Mouse (Mus musculus): ENCODE data around the gene Prdm8. TPM values are rescaled to one million over a fixed set of nuclear protein-coding genes. Genes with fewer than 3 reads are reported as not detected.
A peak's percentile ranks its signal among the peaks of the same experiment; 100 is the strongest.

Prdm8 gene
- 0.07 and 0.10 TPM in 2 replicates for polyA plus RNA-seq (2014; fragmentation: Nextera tagmentation; extraction: Ambion mirVana)

DNA sequence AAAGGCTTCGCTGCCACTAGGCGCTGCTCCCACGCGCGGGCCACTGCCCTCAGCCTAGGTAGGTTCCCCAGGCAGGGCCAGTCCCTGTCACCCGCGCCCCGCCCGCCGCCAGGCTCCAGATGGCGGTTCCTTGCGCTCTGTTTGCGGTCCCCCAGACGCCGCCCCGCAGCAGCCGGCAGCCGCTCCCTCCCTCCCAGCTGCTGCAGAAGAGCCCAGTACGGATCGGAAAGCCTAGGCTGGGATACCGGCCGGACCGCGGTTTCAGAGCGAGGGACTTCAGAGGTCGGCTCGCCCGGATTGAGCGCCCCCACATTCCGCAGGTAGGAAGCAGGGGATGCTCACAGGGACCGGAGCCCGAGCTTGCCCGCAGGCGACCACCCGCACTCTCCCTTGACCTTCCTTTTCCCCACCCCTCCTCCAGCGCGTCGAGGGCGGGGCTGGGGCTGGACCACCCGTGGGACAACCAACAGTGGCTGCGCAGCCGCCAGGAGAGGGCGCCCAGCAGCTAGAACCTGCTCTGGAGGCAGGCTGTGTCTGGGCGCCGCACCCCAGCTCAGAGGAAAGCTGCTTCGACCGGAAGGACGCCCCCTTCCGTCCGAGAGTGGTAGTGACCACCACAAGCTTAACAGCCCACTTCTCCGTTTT lies at the start of gene Prdm8:
Gene Prdm8 (plus strand): TSS at position 19 of the 645 bp plus-strand sequence.
- peak; percentile 95 for DNase-seq (ENCODE audit: low spot score)
- peak; percentile 91 for ATAC-seq (ENCODE audit: insufficient number of reproducible peaks, low FRiP score, low TSS enrichment, low read depth)
- Histone ChIP-seq H3K4me3 (ENCODE audit: low read depth, low read length) (peak within 1 kb of the TSS; percentile 44), H3K27me3 (ENCODE audit: control insufficient read depth, insufficient read depth, low read length) (peaks cover 59% of the 10 kb centered on the region), H3K4me2 (ENCODE audit: low read depth, severe bottlenecking) (peak within 1 kb of the TSS; percentile 64), H3K4me1 (ENCODE audit: control insufficient read depth, insufficient read depth, low read length) (peaks cover 3% of the 10 kb centered on the region; the same call in 1 of the 2 replicates), H3K27ac (replicated peaks; ENCODE audit: low read depth, low read length) (no peak within 1 kb of the TSS), H3K9me3 (ENCODE audit: control insufficient read depth, low read length) (no peaks in the 10 kb centered on the region), H3K36me3 (ENCODE audit: control insufficient read depth, insufficient read depth, low read length) (no peaks in the 10 kb centered on the region), H3K9ac (ENCODE audit: low read length) (no peak within 1 kb of the TSS)
- WGBS: under 1% methylated on average over 51 of the region's 51 CpGs

DNA sequence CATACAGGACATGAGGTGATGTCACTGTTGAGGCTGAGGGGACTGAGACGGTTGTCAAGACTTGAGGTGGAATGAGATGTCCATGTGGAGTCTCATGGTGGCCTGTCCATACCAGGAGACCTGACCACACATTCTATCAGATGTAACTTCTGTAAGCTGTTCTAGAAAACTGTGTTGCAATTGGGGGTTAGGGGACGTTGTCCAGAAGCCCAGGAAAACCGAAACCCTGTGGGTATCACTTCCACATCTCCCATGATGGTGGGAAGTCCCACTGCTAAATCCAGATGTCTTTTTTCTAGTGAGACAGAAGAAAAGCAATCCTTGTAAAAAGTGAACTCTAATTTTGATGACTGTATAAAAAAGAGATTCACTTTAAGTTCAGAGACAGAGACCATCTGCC lies 39.9 kb upstream of the Prdm8 start:
- ATAC-seq (ENCODE audit: insufficient number of reproducible peaks, low FRiP score, low TSS enrichment, low read depth): no peak
- Histone ChIP-seq H3K9me3 (ENCODE audit: control insufficient read depth, low read length) (no peaks in the 10 kb centered on the region), H3K9ac (ENCODE audit: low read length) (no peak overlapping the region), H3K36me3 (ENCODE audit: control insufficient read depth, insufficient read depth, low read length) (no peaks in the 10 kb centered on the region), H3K27me3 (ENCODE audit: control insufficient read depth, insufficient read depth, low read length) (no peaks in the 10 kb centered on the region), H3K4me3 (ENCODE audit: low read depth, low read length) (no peak overlapping the region), H3K27ac (replicated peaks; ENCODE audit: low read depth, low read length) (no peak overlapping the region), H3K4me1 (ENCODE audit: control insufficient read depth, insufficient read depth, low read length) (no peaks in the 10 kb centered on the region), H3K4me2 (ENCODE audit: low read depth, severe bottlenecking) (no peak overlapping the region)
- 89% methylated on average over 3 of the region's 3 CpGs for WGBS
- no peak for DNase-seq (ENCODE audit: low spot score)

DNA sequence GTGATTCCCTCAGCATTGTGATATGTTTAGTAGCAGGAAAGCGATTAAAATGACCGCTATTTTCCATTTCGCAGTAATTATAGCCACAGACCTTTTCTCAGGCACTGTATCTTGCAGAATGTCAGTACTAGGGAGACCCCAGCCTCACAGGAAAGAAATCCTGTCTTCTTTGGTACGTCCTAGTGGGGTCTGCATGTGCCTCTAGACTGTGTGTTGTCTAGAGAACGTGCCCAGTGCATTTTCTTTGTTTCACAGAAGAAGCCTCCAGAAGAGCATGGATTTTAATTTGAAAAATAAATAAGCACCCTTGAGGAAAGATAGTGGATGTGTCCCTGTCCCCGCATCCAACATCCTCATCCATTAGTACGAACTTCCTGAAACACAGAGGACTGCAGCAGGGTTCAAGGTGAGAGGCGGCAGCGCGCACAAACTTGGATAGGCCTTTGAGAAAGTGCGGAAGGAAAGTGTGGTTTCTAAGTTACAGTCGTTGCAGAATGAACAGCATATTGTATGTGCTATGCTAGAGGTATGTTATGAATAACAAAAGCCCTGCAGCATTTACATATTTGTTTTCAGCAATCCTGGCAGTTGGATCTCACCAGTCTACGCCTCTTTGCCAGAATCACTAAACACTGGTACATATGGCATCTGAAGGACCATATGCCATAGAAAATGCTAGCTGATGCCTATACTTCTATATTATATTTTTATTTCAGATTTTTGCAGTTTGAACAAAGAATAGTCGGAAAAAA lies 28.3 kb upstream of the Prdm8 start:
- H3K27ac ChIP-seq (replicated peaks; ENCODE audit: low read depth, low read length): no peak overlapping the region
- no peak overlapping the region for H3K4me2 ChIP-seq (ENCODE audit: low read depth, severe bottlenecking)
- no peak overlapping the region for H3K9ac ChIP-seq (ENCODE audit: low read length)
- DNase-seq (ENCODE audit: low spot score): no peak
- H3K27me3 ChIP-seq (ENCODE audit: control insufficient read depth, insufficient read depth, low read length): no peaks in the 10 kb centered on the region
- 86% methylated on average over 14 of the region's 14 CpGs for whole genome bisulfite sequencing
- no peak overlapping the region for H3K4me3 ChIP-seq (ENCODE audit: low read depth, low read length)
- H3K4me1 ChIP-seq (ENCODE audit: control insufficient read depth, insufficient read depth, low read length): no peaks in the 10 kb centered on the region
- ATAC-seq (ENCODE audit: insufficient number of reproducible peaks, low FRiP score, low TSS enrichment, low read depth): no peak
- H3K36me3 ChIP-seq (ENCODE audit: control insufficient read depth, insufficient read depth, low read length): no peaks in the 10 kb centered on the region
- H3K9me3 ChIP-seq (ENCODE audit: control insufficient read depth, low read length): no peaks in the 10 kb centered on the region

DNA sequence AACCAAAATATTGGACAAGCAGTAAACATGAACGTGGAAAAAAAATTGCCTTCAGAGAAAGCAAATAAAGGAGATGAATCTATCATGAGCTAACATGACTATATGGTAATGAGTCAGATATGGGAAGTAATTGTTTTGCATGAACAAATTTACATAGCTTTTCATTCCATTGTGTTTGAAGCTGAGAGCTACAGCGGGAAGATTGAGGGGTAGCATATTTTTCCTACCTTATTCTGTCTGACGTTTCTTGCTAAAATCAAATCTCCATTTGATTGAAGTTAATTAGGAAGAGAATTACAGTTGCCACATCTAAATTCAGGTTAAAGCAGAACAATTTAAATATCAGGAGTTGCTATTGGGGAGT lies 27.7 kb upstream of the Prdm8 start:
- no peak for ATAC-seq (ENCODE audit: insufficient number of reproducible peaks, low FRiP score, low TSS enrichment, low read depth)

DNA sequence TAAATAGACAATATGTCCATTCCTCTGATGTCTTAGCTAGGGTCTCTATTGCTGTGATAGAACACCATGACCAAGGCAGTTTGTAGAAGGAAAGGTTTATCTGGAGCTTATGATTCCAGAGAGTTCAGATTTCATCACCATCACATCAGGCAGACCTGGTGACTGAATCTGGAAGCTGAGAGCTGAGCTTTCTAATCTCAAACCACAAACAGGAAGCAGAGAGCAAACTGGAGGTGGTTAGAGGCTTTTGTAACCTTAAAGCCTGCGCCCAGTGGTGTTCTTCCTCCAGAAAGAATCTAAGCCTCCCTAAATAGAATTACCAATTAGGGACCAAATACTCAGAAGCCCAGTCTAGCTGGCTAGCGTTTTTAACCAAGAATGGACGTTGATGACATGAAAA lies 20.1 kb upstream of the Prdm8 start:
- H3K4me2 ChIP-seq (ENCODE audit: low read depth, severe bottlenecking): no peak overlapping the region
- ATAC-seq (ENCODE audit: insufficient number of reproducible peaks, low FRiP score, low TSS enrichment, low read depth) (no peak), DNase-seq (ENCODE audit: low spot score) (no peak)
- no peaks in the 10 kb centered on the region for H3K27me3 ChIP-seq (ENCODE audit: control insufficient read depth, insufficient read depth, low read length)
- WGBS: 79% methylated on average over 3 of the region's 3 CpGs
- H3K4me3 ChIP-seq (ENCODE audit: low read depth, low read length): no peak overlapping the region
- H3K27ac ChIP-seq (replicated peaks; ENCODE audit: low read depth, low read length): no peak overlapping the region
- H3K9ac ChIP-seq (ENCODE audit: low read length): no peak overlapping the region
- no peaks in the 10 kb centered on the region for H3K9me3 ChIP-seq (ENCODE audit: control insufficient read depth, low read length)
- no peaks in the 10 kb centered on the region for H3K4me1 ChIP-seq (ENCODE audit: control insufficient read depth, insufficient read depth, low read length)
- H3K36me3 ChIP-seq (ENCODE audit: control insufficient read depth, insufficient read depth, low read length): no peaks in the 10 kb centered on the region

More for the DNA sequence above, 27.7 kb upstream of the Prdm8 start:
- H3K27ac ChIP-seq (replicated peaks; ENCODE audit: low read depth, low read length): no peak overlapping the region
- H3K36me3 ChIP-seq (ENCODE audit: control insufficient read depth, insufficient read depth, low read length): no peaks in the 10 kb centered on the region
- H3K4me3 ChIP-seq (ENCODE audit: low read depth, low read length): no peak overlapping the region
- no peak for DNase-seq (ENCODE audit: low spot score)
- H3K9me3 ChIP-seq (ENCODE audit: control insufficient read depth, low read length): no peaks in the 10 kb centered on the region
- no peaks in the 10 kb centered on the region for H3K4me1 ChIP-seq (ENCODE audit: control insufficient read depth, insufficient read depth, low read length)
- 92% methylated on average over 3 of the region's 3 CpGs for WGBS
- H3K9ac ChIP-seq (ENCODE audit: low read length): no peak overlapping the region
- H3K4me2 ChIP-seq (ENCODE audit: low read depth, severe bottlenecking): no peak overlapping the region
- no peaks in the 10 kb centered on the region for H3K27me3 ChIP-seq (ENCODE audit: control insufficient read depth, insufficient read depth, low read length)

DNA sequence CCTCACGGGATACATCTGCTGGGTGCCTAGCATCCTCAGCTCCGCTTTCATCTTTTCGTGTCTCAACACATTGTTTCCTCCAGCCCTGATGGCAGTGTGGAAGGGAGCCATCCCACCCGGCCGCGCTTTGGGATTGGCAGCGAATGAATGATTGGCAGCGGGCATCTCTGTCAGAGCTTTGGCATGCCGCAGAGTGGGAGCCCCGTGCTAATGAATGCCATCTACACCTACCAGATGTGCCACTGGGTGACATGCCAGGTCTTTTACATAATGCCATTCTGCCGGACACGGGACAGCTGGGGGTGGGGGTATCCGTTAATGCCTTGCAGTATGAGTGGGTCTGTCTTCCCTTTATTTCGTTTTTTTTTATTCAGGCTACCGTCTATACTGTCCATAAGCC lies 882 bp upstream of the Prdm8 start:
- H3K4me3 ChIP-seq (ENCODE audit: low read depth, low read length): no peak overlapping the region
- no peak for DNase-seq (ENCODE audit: low spot score)

DNA sequence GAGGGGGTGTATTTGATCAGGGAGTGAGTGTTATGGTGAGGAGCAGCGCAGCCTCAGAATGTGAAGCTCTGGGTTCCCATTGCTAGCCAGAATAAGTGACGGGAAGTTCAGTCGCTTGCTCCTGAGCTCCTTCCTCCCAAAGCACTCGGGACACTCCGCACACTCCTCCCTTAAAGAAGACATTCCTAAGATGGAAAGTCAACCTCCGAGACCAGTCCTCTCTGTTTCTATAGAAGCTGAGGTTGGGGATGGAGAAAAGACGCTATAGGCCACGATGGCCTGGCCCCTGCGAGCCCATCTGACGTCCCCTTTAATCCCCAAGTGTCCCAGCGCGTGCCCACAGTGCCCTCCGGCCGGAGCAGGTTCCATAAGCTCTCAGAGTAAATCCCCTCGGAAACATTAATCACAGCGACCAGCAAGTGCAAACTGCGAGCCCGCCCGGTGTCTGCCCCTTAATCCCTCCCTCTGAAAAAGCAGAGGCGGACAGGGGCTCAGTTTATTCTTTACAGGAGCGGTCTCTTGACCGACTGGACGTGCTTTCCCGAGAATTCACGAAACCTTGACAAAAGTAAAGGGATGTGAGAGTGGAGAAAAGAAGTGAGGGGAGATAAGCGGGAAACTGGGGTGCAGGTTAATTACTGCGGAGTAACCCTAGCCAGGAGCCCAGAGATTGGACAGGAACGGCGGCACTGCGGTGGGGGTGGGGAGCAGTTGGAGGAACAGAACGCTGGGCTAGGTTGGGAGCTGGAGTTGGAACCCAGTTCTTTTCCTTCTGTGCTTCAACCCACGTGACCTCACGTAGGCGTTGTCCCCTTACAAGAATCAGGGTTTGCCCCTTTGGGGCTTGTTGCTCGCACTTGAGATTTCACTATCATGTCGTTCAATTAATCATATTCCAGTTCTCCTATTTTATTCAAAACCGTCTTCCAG lies 1.6 kb downstream of the Prdm8 start:
- Histone ChIP-seq H3K4me2 (ENCODE audit: low read depth, severe bottlenecking) (peak overlapping the region; percentile 64), H3K27ac (replicated peaks; ENCODE audit: low read depth, low read length) (no peak overlapping the region), H3K27me3 (ENCODE audit: control insufficient read depth, insufficient read depth, low read length) (peaks cover 72% of the 10 kb centered on the region), H3K9ac (ENCODE audit: low read length) (no peak overlapping the region), H3K9me3 (ENCODE audit: control insufficient read depth, low read length) (no peaks in the 10 kb centered on the region), H3K4me1 (ENCODE audit: control insufficient read depth, insufficient read depth, low read length) (peaks cover 3% of the 10 kb centered on the region; the same call in 1 of the 2 replicates), H3K4me3 (ENCODE audit: low read depth, low read length) (peak overlapping the region; percentile 7; the same call in 1 of the 2 replicates), H3K36me3 (ENCODE audit: control insufficient read depth, insufficient read depth, low read length) (no peaks in the 10 kb centered on the region)
- under 1% methylated on average over 37 of the region's 37 CpGs for WGBS
- peak; percentile 51 for DNase-seq (ENCODE audit: low spot score)
- no peak for ATAC-seq (ENCODE audit: insufficient number of reproducible peaks, low FRiP score, low TSS enrichment, low read depth)

More for the DNA sequence above, 882 bp upstream of the Prdm8 start:
- Histone ChIP-seq H3K27me3 (ENCODE audit: control insufficient read depth, insufficient read depth, low read length) (peaks cover 47% of the 10 kb centered on the region), H3K4me1 (ENCODE audit: control insufficient read depth, insufficient read depth, low read length) (peaks cover 3% of the 10 kb centered on the region; the same call in 1 of the 2 replicates), H3K9ac (ENCODE audit: low read length) (no peak overlapping the region), H3K4me2 (ENCODE audit: low read depth, severe bottlenecking) (no peak overlapping the region), H3K36me3 (ENCODE audit: control insufficient read depth, insufficient read depth, low read length) (no peaks in the 10 kb centered on the region), H3K27ac (replicated peaks; ENCODE audit: low read depth, low read length) (no peak overlapping the region), H3K9me3 (ENCODE audit: control insufficient read depth, low read length) (no peaks in the 10 kb centered on the region)
- no peak for ATAC-seq (ENCODE audit: insufficient number of reproducible peaks, low FRiP score, low TSS enrichment, low read depth)
- WGBS: 3% methylated on average over 15 of the region's 15 CpGs
